Mouse (Mus musculus): ENCODE results near the gene Nudt1. TPM values are rescaled to one million over a fixed set of nuclear protein-coding genes. Genes with fewer than 3 reads are reported as not detected.

Gene Nudt1
- polyA plus RNA-seq, 1 experiment: 18.2 TPM

DNA sequence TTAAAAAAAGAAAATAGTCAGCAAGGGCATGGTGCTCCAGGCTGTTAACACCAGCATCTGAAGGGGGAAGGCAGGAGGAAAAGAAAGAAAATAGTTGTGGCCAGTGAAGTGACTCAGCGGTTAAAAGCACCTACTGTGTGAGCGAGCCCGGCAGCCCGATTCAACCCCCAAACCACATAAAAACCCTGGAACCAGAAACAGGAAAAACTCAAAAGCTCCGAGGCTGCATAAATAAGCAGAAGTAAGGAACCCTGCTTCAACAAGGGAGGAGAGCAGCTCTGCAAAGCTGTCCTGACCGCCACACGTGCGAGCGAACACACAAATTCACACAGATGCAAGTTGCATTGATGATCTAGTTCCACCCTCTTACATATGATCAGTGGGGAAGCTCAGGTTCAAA lies 28.4 kb downstream of the Nudt1 start:
- no peak for TF ChIP-seq MYOD1 (IDR thresholded peaks at IDR 0.05; ENCODE audit: control insufficient read depth in 1 of 3, insufficient read length in 2 of 3, low read depth in 2 of 3)
- no peak for TF ChIP-seq MAX (IDR thresholded peaks at IDR 0.05; ENCODE audit: low read depth)
- TF ChIP-seq CEBPB (IDR thresholded peaks at IDR 0.05; ENCODE audit: insufficient read depth, poor library complexity, severe bottlenecking): no peak
- no peak for TF ChIP-seq USF1 (IDR thresholded peaks at IDR 0.05; ENCODE audit: low read depth)
- TF ChIP-seq TCF12 (IDR thresholded peaks at IDR 0.05; ENCODE audit: insufficient read depth, poor library complexity, severe bottlenecking): no peak
- no peak for TF ChIP-seq MYOG (IDR thresholded peaks at IDR 0.05; ENCODE audit: control insufficient read depth in 1 of 3, insufficient read depth in 1 of 3, insufficient read length in 2 of 3, low read depth in 2 of 3)
- no peak for TF ChIP-seq SRF (IDR thresholded peaks at IDR 0.05; ENCODE audit: control insufficient read depth, insufficient read length, low read depth)
- no peak for TF ChIP-seq POLR2AphosphoS2 (IDR thresholded peaks at IDR 0.05; ENCODE audit: insufficient read length, low read depth)
- TF ChIP-seq REST (IDR thresholded peaks at IDR 0.05; ENCODE audit: insufficient read depth, insufficient read length): no peak
- peaks cover 14% of the 10 kb centered on the region for H3K36me3 ChIP-seq (ENCODE audit: control insufficient read depth, insufficient read depth)
- no peak overlapping the region for H3ac ChIP-seq (ENCODE audit: control insufficient read depth, insufficient read length)
- H3K4me2 ChIP-seq (ENCODE audit: low read depth): no peak overlapping the region
- no peaks in the 10 kb centered on the region for H3K27me3 ChIP-seq (ENCODE audit: control insufficient read depth, insufficient read depth, insufficient read length)
- no peak overlapping the region for H3K4me3 ChIP-seq
- no peaks in the 10 kb centered on the region for H3K79me2 ChIP-seq (ENCODE audit: control insufficient read depth, insufficient read depth)

DNA sequence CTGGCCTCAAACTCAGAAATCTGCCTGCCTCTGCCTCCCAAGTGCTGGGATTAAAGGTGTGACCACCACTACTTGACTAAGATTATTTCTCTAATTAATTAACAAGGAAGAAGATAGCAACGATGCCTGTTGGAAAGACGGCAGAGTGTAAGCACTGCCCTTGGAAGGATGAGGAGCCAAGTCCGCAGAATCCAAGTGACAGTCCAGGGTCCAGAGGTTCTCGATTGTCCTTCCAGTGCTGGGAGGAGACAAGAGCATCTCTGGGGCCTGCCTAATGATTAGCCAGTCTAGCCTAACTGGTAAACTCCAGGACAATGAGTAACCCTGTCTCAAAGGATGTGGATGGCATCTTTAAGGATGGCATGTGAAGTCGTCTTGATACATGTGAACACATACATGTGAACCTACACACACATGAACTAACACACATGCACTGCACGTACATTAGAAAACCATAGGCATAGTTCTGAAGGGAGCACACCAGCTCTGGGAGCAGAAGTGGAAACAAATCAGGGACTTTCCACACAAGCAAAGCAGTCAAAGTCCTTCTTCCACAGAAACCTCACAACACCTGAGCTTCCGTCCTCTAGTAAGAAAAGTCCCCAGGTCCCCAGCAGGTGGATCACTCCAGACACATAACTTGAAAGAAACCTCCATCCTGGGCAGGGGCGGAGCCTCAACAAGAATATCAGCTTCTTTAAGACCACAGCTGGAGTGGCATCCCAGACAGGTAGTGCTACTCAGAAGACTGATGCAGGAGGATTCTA lies 29.5 kb downstream of the Nudt1 start:
- H3ac ChIP-seq (ENCODE audit: control insufficient read depth, insufficient read length): no peak overlapping the region
- no peak for TF ChIP-seq REST (IDR thresholded peaks at IDR 0.05; ENCODE audit: insufficient read depth, insufficient read length)
- TF ChIP-seq MYOD1 (IDR thresholded peaks at IDR 0.05; ENCODE audit: control insufficient read depth in 1 of 3, insufficient read length in 2 of 3, low read depth in 2 of 3): no peak
- no peaks in the 10 kb centered on the region for H3K27me3 ChIP-seq (ENCODE audit: control insufficient read depth, insufficient read depth, insufficient read length)
- no peak overlapping the region for H3K4me3 ChIP-seq
- H3K79me2 ChIP-seq (ENCODE audit: control insufficient read depth, insufficient read depth): no peaks in the 10 kb centered on the region
- H3K36me3 ChIP-seq (ENCODE audit: control insufficient read depth, insufficient read depth): peaks cover 18% of the 10 kb centered on the region
- H3K4me2 ChIP-seq (ENCODE audit: low read depth): no peak overlapping the region

DNA sequence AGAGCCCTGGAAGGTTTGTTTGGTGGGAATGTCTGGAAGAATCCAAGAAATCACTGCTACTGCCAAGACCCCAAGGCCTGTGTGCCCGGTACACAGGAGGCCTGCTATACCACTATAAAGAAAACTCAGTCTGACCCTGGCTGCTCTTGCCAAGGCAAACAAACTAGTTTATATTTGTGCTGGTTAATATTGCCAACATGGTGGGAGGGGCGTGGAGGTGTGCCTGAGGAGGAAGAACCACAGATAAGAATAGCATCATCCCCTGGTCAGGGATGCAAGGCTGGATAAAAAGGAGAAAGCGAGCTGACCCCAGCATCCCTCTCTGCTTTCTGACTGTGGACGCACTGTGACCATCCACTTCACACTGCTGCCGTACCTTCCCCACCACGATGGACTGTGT lies 30.9 kb downstream of the Nudt1 start:
- no peak overlapping the region for H3ac ChIP-seq (ENCODE audit: control insufficient read depth, insufficient read length)
- no peak for TF ChIP-seq MYOD1 (IDR thresholded peaks at IDR 0.05; ENCODE audit: control insufficient read depth in 1 of 3, insufficient read length in 2 of 3, low read depth in 2 of 3)
- TF ChIP-seq TCF3 (IDR thresholded peaks at IDR 0.05; ENCODE audit: insufficient read length, low read depth): no peak
- no peak for TF ChIP-seq MAX (IDR thresholded peaks at IDR 0.05; ENCODE audit: low read depth)
- no peak for TF ChIP-seq MYOG (IDR thresholded peaks at IDR 0.05; ENCODE audit: control insufficient read depth in 1 of 3, insufficient read depth in 1 of 3, insufficient read length in 2 of 3, low read depth in 2 of 3)
- TF ChIP-seq CEBPB (IDR thresholded peaks at IDR 0.05; ENCODE audit: insufficient read depth, poor library complexity, severe bottlenecking): no peak
- no peak for TF ChIP-seq POLR2A (IDR thresholded peaks at IDR 0.05; ENCODE audit: insufficient read length, low read depth)
- no peak for TF ChIP-seq USF1 (IDR thresholded peaks at IDR 0.05; ENCODE audit: low read depth)
- no peak for TF ChIP-seq E2F4 (IDR thresholded peaks at IDR 0.05; ENCODE audit: insufficient read depth)
- TF ChIP-seq POLR2AphosphoS2 (IDR thresholded peaks at IDR 0.05; ENCODE audit: insufficient read length, low read depth): no peak
- no peak for TF ChIP-seq TCF12 (IDR thresholded peaks at IDR 0.05; ENCODE audit: insufficient read depth, poor library complexity, severe bottlenecking)
- no peak for TF ChIP-seq SRF (IDR thresholded peaks at IDR 0.05; ENCODE audit: control insufficient read depth, insufficient read length, low read depth)
- TF ChIP-seq REST (IDR thresholded peaks at IDR 0.05; ENCODE audit: insufficient read depth, insufficient read length): no peak
- no peak overlapping the region for H3K4me3 ChIP-seq
- H3K36me3 ChIP-seq (ENCODE audit: control insufficient read depth, insufficient read depth): peaks cover 18% of the 10 kb centered on the region
- H3K79me2 ChIP-seq (ENCODE audit: control insufficient read depth, insufficient read depth): no peaks in the 10 kb centered on the region
- no peaks in the 10 kb centered on the region for H3K27me3 ChIP-seq (ENCODE audit: control insufficient read depth, insufficient read depth, insufficient read length)
- H3K4me2 ChIP-seq (ENCODE audit: low read depth): no peak overlapping the region

DNA sequence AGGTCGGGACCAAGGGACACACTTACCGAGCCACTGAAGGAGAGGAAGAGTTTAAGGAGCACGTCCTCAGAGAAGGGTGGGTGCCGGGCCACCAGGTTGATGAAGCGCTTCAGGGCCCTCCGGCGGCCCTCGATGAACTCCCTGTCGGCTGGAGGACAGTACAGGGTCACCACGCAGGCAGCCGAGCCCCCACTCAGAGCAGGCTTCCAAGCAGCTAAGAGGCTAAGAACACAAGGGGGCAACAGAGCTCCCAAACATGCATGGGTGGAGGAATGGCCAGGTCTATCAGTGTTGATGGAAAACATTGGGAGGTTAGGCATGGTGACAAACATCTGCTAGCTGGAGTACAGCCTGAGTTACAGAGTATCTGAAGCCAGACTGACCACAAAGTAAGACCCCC lies 34.5 kb downstream of the Nudt1 start:
- Histone ChIP-seq H3K79me2 (ENCODE audit: control insufficient read depth, insufficient read depth) (no peaks in the 10 kb centered on the region), H3ac (ENCODE audit: control insufficient read depth, insufficient read length) (no peak overlapping the region), H3K4me2 (ENCODE audit: low read depth) (no peak overlapping the region), H3K4me3 (no peak overlapping the region), H3K36me3 (ENCODE audit: control insufficient read depth, insufficient read depth) (peaks cover 18% of the 10 kb centered on the region), H3K27me3 (ENCODE audit: control insufficient read depth, insufficient read depth, insufficient read length) (no peaks in the 10 kb centered on the region)
- TF ChIP-seq TCF12 (IDR thresholded peaks at IDR 0.05; ENCODE audit: insufficient read depth, poor library complexity, severe bottlenecking) (no peak), USF1 (IDR thresholded peaks at IDR 0.05; ENCODE audit: low read depth) (no peak), TCF3 (IDR thresholded peaks at IDR 0.05; ENCODE audit: insufficient read length, low read depth) (no peak), CEBPB (IDR thresholded peaks at IDR 0.05; ENCODE audit: insufficient read depth, poor library complexity, severe bottlenecking) (no peak), SRF (IDR thresholded peaks at IDR 0.05; ENCODE audit: control insufficient read depth, insufficient read length, low read depth) (no peak), POLR2AphosphoS2 (IDR thresholded peaks at IDR 0.05; ENCODE audit: insufficient read length, low read depth) (no peak), POLR2A (IDR thresholded peaks at IDR 0.05; ENCODE audit: insufficient read length, low read depth) (no peak), E2F4 (IDR thresholded peaks at IDR 0.05; ENCODE audit: insufficient read depth) (no peak)

DNA sequence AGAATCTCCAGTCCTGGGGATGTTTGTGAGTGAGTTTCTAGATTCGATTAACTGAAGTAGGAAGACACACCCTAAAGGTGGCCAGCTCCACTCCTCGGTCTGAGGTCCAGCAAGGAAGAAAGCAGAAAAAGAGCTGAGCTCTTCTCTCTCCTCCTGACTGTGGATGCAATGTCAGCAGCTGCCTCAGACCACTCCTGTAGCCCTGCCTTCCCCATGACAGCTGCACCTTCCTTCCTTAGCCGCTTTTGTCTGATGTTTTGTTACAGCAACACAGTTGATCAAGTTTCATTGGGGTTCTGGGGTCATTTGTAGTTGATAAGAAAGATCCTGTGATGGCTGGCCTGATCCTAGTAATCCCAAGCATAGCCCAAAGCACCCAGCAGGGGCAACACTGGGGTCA lies 36.0 kb downstream of the Nudt1 start:
- TF ChIP-seq CEBPB (IDR thresholded peaks at IDR 0.05; ENCODE audit: insufficient read depth, poor library complexity, severe bottlenecking): no peak
- peak; percentile 68 for TF ChIP-seq TCF12 (IDR thresholded peaks at IDR 0.05; ENCODE audit: insufficient read depth, poor library complexity, severe bottlenecking)
- no peak for TF ChIP-seq REST (IDR thresholded peaks at IDR 0.05; ENCODE audit: insufficient read depth, insufficient read length)
- TF ChIP-seq POLR2AphosphoS2 (IDR thresholded peaks at IDR 0.05; ENCODE audit: insufficient read length, low read depth): no peak
- no peak for TF ChIP-seq MAX (IDR thresholded peaks at IDR 0.05; ENCODE audit: low read depth)
- TF ChIP-seq E2F4 (IDR thresholded peaks at IDR 0.05; ENCODE audit: insufficient read depth): no peak
- TF ChIP-seq TCF3 (IDR thresholded peaks at IDR 0.05; ENCODE audit: insufficient read length, low read depth): peak; percentile 50
- peak; percentile 59 to 96 (median 87) for TF ChIP-seq MYOD1 (IDR thresholded peaks at IDR 0.05; ENCODE audit: control insufficient read depth in 1 of 3, insufficient read length in 2 of 3, low read depth in 2 of 3)
- no peak for TF ChIP-seq POLR2A (IDR thresholded peaks at IDR 0.05; ENCODE audit: insufficient read length, low read depth)
- TF ChIP-seq USF1 (IDR thresholded peaks at IDR 0.05; ENCODE audit: low read depth): no peak
- no peak for TF ChIP-seq SRF (IDR thresholded peaks at IDR 0.05; ENCODE audit: control insufficient read depth, insufficient read length, low read depth)
- TF ChIP-seq MYOG (IDR thresholded peaks at IDR 0.05; ENCODE audit: control insufficient read depth in 1 of 3, insufficient read depth in 1 of 3, insufficient read length in 2 of 3, low read depth in 2 of 3): peak; percentile 69 to 95 (median 91)

More for the DNA sequence above, 36.0 kb downstream of the Nudt1 start:
- Histone ChIP-seq H3K79me2 (ENCODE audit: control insufficient read depth, insufficient read depth) (peaks cover 8% of the 10 kb centered on the region), H3K4me2 (ENCODE audit: low read depth) (no peak overlapping the region), H3ac (ENCODE audit: control insufficient read depth, insufficient read length) (no peak overlapping the region), H3K4me3 (no peak overlapping the region), H3K36me3 (ENCODE audit: control insufficient read depth, insufficient read depth) (peaks cover 15% of the 10 kb centered on the region), H3K27me3 (ENCODE audit: control insufficient read depth, insufficient read depth, insufficient read length) (no peaks in the 10 kb centered on the region)
